Mouse (Mus musculus): ENCODE results near the gene Ppp3r2.
A peak's percentile ranks its signal among the peaks of the same experiment; 100 is the strongest.

The Ppp3r2 gene

GRCm38 (mm10) chr4:49681812-49682211 is at the start of gene Ppp3r2:
Gene Ppp3r2 (minus strand): TSS chr4:49682024.
- no peak for DNase-seq

- DNase-seq, result no peak
Measured at GRCm38 (mm10) chr4:49729326-49729725, 47.5 kb upstream of the Ppp3r2 start.

GRCm38 (mm10) chr4:49723908-49724307 is 42.1 kb upstream of the Ppp3r2 start:
- no peak for DNase-seq

- DNase-seq, result no peak
Measured at GRCm38 (mm10) chr4:49691405-49692194, 9.8 kb upstream of the Ppp3r2 start.

- DNase-seq, result peak; percentile 39
Measured at GRCm38 (mm10) chr4:49688594-49689288, 6.9 kb upstream of the Ppp3r2 start.

- DNase-seq, result peak; percentile 67
Measured at GRCm38 (mm10) chr4:49680171-49680875, 1.5 kb downstream of the Ppp3r2 start.

GRCm38 (mm10) chr4:49676790-49677189 is 5.0 kb downstream of the Ppp3r2 start:
- DNase-seq, result no peak

- DNase-seq, result peak; percentile 84
Measured at GRCm38 (mm10) chr4:49676071-49676470, 5.8 kb downstream of the Ppp3r2 start.

- no peak for DNase-seq
Measured at GRCm38 (mm10) chr4:49664850-49665249, 17.0 kb downstream of the Ppp3r2 start.

- DNase-seq, result peak; percentile 75
Measured at GRCm38 (mm10) chr4:49662231-49662630, 19.6 kb downstream of the Ppp3r2 start.

- peak; percentile 28 for DNase-seq
Measured at GRCm38 (mm10) chr4:49661664-49662063, 20.2 kb downstream of the Ppp3r2 start.

- no peak for DNase-seq
Measured at GRCm38 (mm10) chr4:49659421-49659820, 22.4 kb downstream of the Ppp3r2 start.

GRCm38 (mm10) chr4:49639913-49640312 is 41.9 kb downstream of the Ppp3r2 start:
- no peak for DNase-seq

- no peak for DNase-seq
Measured at GRCm38 (mm10) chr4:49637821-49638220, 44.0 kb downstream of the Ppp3r2 start.

GRCm38 (mm10) chr4:49632139-49632481 is 49.7 kb downstream of the Ppp3r2 start:
- no peak for DNase-seq

GRCm38 (mm10) chr4:49631319-49632138 is 50.3 kb downstream of the Ppp3r2 start, which contains the start of gene Rnf20:
Gene Rnf20 (plus strand): TSS chr4:49632006.
- peak; percentile 98 for DNase-seq

- DNase-seq, result no peak
Measured at GRCm38 (mm10) chr4:49628941-49629340, 52.9 kb downstream of the Ppp3r2 start.
